Mouse (Mus musculus) heart, embryonic 13.5 days (tissue): ENCODE results near the gene Crybg2. TPM values are rescaled to one million over a fixed set of nuclear protein-coding genes. Genes with fewer than 3 reads are reported as not detected.

ENCODE experiments used
- ATAC-seq: fragments of 200-750 bp; cut with Nextera tagmentation; 2 replicates; pipeline ENCODE4 v1.8.0; 2017; ENCODE audit warnings: moderate TSS enrichment; ENCODE audit not compliant: insufficient number of reproducible peaks, low FRiP score, low TSS enrichment; ENCODE audit errors: extremely low read depth
- H3K27ac ChIP-seq: fragments of 300-500 bp; sonication (generic); replicated peaks from 2 replicates; pipeline ENCODE4 v1.5.1; 2015; ENCODE audit warnings: moderate library complexity, mild to moderate bottlenecking, inconsistent platforms
- H3K27me3 ChIP-seq: fragments of 300-500 bp; sonication (generic); replicated peaks from 2 replicates; pipeline ENCODE4 v1.6.1; 2015; ENCODE audit warnings: mild to moderate bottlenecking, inconsistent platforms
- H3K36me3 ChIP-seq: fragments of 300-500 bp; sonication (generic); 2 replicates; pipeline ENCODE4 v1.6.1; 2015; ENCODE audit warnings: mild to moderate bottlenecking, inconsistent platforms
- H3K4me1 ChIP-seq: fragments of 300-500 bp; sonication (generic); 2 replicates; pipeline ENCODE4 v1.6.1; 2015; ENCODE audit warnings: inconsistent platforms
- H3K4me2 ChIP-seq: fragments of 300-500 bp; sonication (generic); 2 replicates; pipeline ENCODE4 v1.6.1; 2015; ENCODE audit warnings: inconsistent platforms, mild to moderate bottlenecking, moderate library complexity
- H3K4me3 ChIP-seq: fragments of 300-500 bp; sonication (generic); 2 replicates; pipeline ENCODE4 v1.5.1; 2015; ENCODE audit warnings: moderate library complexity, mild to moderate bottlenecking, inconsistent platforms
- H3K9ac ChIP-seq: fragments of 300-500 bp; sonication (generic); 2 replicates; pipeline ENCODE4 v1.6.1; 2015; ENCODE audit warnings: inconsistent platforms, mild to moderate bottlenecking, moderate library complexity
- H3K9me3 ChIP-seq: fragments of 300-500 bp; sonication (generic); 2 replicates; pipeline ENCODE4 v1.6.1; 2016; ENCODE audit warnings: inconsistent platforms
- WGBS: fragments of 180-500 bp; shearing (Covaris S2); methylation state at CpG from one replicate; pipeline ENCODE4 v1.1.7; 2015; ENCODE audit warnings: mixed read lengths; 5-methylcytosine and 5-hydroxymethylcytosine counted together
- polyA plus RNA-seq: library from polyadenylated mRNA; unstranded; fragments of >200 nt; fragmentation: Nextera tagmentation; extraction: Ambion mirVana; gene quantifications from 2 replicates; pipeline ENCODE4 v1.2.1, GENCODE M21; 2015

Crybg2 gene
- polyA plus RNA-seq, 1 experiment from 2014 or later: not detected

DNA sequence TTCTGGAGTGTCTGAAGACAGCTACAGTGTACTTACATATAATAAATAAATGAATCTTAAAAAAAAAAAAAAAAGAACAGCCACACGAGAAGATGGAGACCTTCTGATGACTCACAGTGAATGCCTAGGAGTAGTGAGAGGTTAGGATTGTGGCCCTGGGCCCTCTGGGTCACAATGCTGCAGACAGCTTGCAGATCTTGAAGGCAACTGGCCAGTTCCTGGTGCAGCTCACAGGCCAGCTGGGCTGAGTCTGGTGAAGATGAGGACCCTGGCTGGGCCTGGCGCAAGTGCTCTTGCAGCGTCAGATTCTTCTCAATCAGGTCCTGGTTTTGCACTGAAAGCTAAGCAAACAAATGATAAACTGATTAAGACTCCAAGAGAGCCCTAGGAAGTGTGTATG is 71.5 kb downstream of the Crybg2 start:
- Histone ChIP-seq H3K36me3 (peaks cover 32% of the 10 kb centered on the region), H3K27me3 (no peaks in the 10 kb centered on the region), H3K4me3 (no peak overlapping the region), H3K9me3 (no peaks in the 10 kb centered on the region), H3K27ac (no peak overlapping the region), H3K9ac (no peak overlapping the region), H3K4me2 (no peak overlapping the region), H3K4me1 (peaks cover 46% of the 10 kb centered on the region)
- no peak for ATAC-seq
- 63% methylated on average over 3 of the region's 3 CpGs for WGBS

DNA sequence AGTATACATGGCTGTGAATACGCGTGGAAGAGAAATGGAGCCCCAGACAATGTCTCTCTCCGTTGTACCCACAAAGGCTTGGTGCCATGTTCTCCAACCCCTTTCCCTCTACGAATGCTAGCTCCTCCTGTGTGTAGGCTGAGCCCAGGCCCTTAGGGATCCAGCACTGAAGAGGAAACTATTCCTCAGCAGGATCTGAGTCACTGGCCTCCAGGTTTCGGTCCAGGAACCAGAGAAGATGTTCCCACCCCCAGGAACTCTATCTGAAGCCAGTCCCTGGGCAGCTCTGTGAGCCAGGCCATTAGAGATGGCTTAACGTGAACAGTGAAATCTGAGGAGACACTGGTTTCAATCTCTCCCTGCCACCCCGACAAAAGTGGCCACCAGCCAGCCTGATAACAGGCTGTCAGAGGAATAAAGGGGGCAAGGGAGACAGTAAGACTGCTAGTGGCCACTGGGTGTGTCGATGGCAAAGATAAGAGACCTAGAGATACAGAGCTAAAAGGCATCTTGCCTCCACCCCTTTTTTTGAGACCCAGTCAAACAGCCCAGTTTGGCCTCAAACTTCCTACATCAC is 72.0 kb downstream of the Crybg2 start:
- 51% methylated on average over 8 of the region's 8 CpGs for WGBS
- Histone ChIP-seq H3K9ac (no peak overlapping the region), H3K27me3 (no peaks in the 10 kb centered on the region), H3K4me1 (peaks cover 46% of the 10 kb centered on the region), H3K4me2 (no peak overlapping the region), H3K9me3 (no peaks in the 10 kb centered on the region), H3K4me3 (no peak overlapping the region), H3K27ac (no peak overlapping the region), H3K36me3 (peaks cover 37% of the 10 kb centered on the region)
- no peak for ATAC-seq

DNA sequence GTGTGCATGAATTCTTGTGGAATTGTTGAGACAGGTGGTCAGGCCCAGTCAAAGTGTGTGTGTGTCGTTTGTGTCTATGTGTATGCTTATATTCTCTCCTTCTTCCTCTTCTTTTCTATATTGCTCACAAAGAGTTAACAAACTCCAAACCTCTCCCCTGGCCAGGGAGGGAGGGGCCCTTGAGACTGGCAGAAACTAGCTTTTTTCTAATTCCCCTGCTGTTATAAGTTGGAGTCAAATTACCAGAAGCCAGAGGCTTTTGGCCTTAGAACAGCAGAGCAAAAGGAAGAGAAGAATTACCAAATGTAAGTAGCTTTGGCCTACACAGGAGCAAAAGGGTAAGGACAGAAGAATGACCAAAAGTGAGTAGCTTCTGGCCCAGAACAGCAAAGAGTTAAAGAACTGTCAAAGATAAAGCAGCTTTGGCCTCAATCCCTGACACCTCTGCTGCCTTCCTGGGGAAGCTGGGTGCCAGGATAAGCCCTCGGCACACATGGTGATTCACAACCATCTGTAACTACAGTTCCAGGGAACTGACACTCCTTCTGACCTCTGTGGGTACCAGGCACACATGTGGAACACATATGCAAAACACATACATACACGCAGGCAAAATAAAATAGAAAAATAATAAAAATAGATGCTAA is 75.8 kb downstream of the Crybg2 start:
- no peak overlapping the region for H3K4me2 ChIP-seq
- 26% methylated on average over 3 of the region's 3 CpGs for WGBS
- ATAC-seq: no peak
- H3K27ac ChIP-seq: no peak overlapping the region
- peaks cover 43% of the 10 kb centered on the region for H3K36me3 ChIP-seq
- peaks cover 24% of the 10 kb centered on the region for H3K4me1 ChIP-seq
- no peak overlapping the region for H3K9ac ChIP-seq
- H3K27me3 ChIP-seq: no peaks in the 10 kb centered on the region
- no peaks in the 10 kb centered on the region for H3K9me3 ChIP-seq
- H3K4me3 ChIP-seq: no peak overlapping the region

DNA sequence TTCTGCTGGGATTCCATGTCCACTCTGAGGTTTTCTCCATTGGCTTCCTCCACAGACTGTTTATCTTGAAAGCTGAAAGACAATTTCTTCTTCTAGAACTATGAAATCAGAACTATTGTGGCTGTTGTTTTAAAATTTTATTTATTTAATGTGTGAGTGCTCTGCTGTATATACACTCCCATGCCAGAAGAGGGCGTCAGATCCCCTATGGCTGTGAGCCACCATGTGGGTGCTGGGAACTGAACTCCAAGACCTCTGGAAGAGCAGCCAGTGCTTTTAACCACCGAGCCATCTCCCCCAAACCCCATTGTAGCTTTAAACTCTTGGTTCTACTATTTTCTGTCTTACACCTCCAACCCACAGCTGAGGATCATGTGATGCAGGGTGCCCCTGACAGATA is 78.2 kb downstream of the Crybg2 start:
- no peak overlapping the region for H3K4me2 ChIP-seq
- H3K4me3 ChIP-seq: no peak overlapping the region
- H3K9ac ChIP-seq: no peak overlapping the region
- ATAC-seq: no peak
- H3K36me3 ChIP-seq: peaks cover 51% of the 10 kb centered on the region
- WGBS: 87% methylated on average over 2 of the region's 2 CpGs
- H3K27me3 ChIP-seq: no peaks in the 10 kb centered on the region
- H3K9me3 ChIP-seq: no peaks in the 10 kb centered on the region
- H3K4me1 ChIP-seq: peaks cover 19% of the 10 kb centered on the region
- H3K27ac ChIP-seq: no peak overlapping the region

Other genes starting within 250 kb of the Crybg2 start
- 18.3 and 18.9 TPM in 2 replicates for gene Rps6ka1, start 173.0 kb upstream of the Crybg2 start, polyA plus RNA-seq
- gene Hmgn2, start 92.2 kb upstream of the Crybg2 start, polyA plus RNA-seq: 1,526 and 1,676 TPM in 2 replicates
- 31.0 and 33.6 TPM in 2 replicates for gene Dhdds, start 59.9 kb upstream of the Crybg2 start, polyA plus RNA-seq
- 0.25 and 0.27 TPM in 2 replicates for gene Lin28a, start 42.0 kb upstream of the Crybg2 start, polyA plus RNA-seq
- gene Zfp683, start 7.0 kb upstream of the Crybg2 start, polyA plus RNA-seq: not detected in 2 replicates
- gene Cd52, start 34.3 kb downstream of the Crybg2 start, polyA plus RNA-seq: 7.6 and 7.7 TPM in 2 replicates
- 1.7 and 2.1 TPM in 2 replicates for gene Ubxn11, start 41.8 kb downstream of the Crybg2 start, polyA plus RNA-seq
- 198 and 202 TPM in 2 replicates for gene Sh3bgrl3, start 68.0 kb downstream of the Crybg2 start, polyA plus RNA-seq
- gene Cep85, start 126.3 kb downstream of the Crybg2 start, polyA plus RNA-seq: 25.8 and 28.3 TPM in 2 replicates
- not detected in 2 replicates for gene Gm7534, start 142.2 kb downstream of the Crybg2 start, polyA plus RNA-seq
- not detected in 2 replicates for gene Catsper4, start 166.6 kb downstream of the Crybg2 start, polyA plus RNA-seq
- 1.3 and 1.5 TPM in 2 replicates for gene Cnksr1, start 177.6 kb downstream of the Crybg2 start, polyA plus RNA-seq
- 0.17 and 0.21 TPM in 2 replicates for gene E130218I03Rik, start 182.8 kb downstream of the Crybg2 start, polyA plus RNA-seq
- 9.2 and 9.9 TPM in 2 replicates for gene Zfp593, start 184.8 kb downstream of the Crybg2 start, polyA plus RNA-seq
- not detected in 2 replicates for gene Gm30191, start 186.1 kb downstream of the Crybg2 start, polyA plus RNA-seq
- gene Grrp1, start 193.3 kb downstream of the Crybg2 start, polyA plus RNA-seq: 4.3 and 5.0 TPM in 2 replicates
- gene Pdik1l, start 227.1 kb downstream of the Crybg2 start, polyA plus RNA-seq: 13.4 and 13.5 TPM in 2 replicates